Mouse (Mus musculus): ENCODE data around the gene Inpp4a. TPM values are rescaled to one million over a fixed set of nuclear protein-coding genes. Genes with fewer than 3 reads are reported as not detected.
A peak's percentile ranks its signal among the peaks of the same experiment; 100 is the strongest.

Gene Inpp4a
- polyA plus RNA-seq, 1 experiment from 2014 or later = 7.8 TPM

GRCm38 (mm10) chr1:37347361-37348080 lies 47.9 kb downstream of the Inpp4a start:
- H3K27me3 ChIP-seq (replicated peaks; ENCODE audit: control insufficient read depth, insufficient read depth, low read length) = no peaks in the 10 kb centered on the region
- no peak overlapping the region for H3K27ac ChIP-seq (ENCODE audit: low read depth, low read length)
- H3K36me3 ChIP-seq (ENCODE audit: control insufficient read depth, insufficient read depth) = no peaks in the 10 kb centered on the region
- no peaks in the 10 kb centered on the region for H3K9me3 ChIP-seq (ENCODE audit: control insufficient read depth)
- no peak overlapping the region for H3K4me2 ChIP-seq (replicated peaks; ENCODE audit: low read depth)
- TF ChIP-seq CTCF (IDR thresholded peaks at IDR 0.05; ENCODE audit: low read depth) = no peak
- no peak overlapping the region for H3K9ac ChIP-seq (ENCODE audit: low read depth, low read length)
- no peak for ATAC-seq
- 56% methylated on average over 9 of the region's 9 CpGs for WGBS
- H3K4me3 ChIP-seq (ENCODE audit: low read depth, low read length) = no peak overlapping the region
- H3K4me1 ChIP-seq (replicated peaks; ENCODE audit: control insufficient read depth, insufficient read depth, low read length) = no peaks in the 10 kb centered on the region

DNA sequence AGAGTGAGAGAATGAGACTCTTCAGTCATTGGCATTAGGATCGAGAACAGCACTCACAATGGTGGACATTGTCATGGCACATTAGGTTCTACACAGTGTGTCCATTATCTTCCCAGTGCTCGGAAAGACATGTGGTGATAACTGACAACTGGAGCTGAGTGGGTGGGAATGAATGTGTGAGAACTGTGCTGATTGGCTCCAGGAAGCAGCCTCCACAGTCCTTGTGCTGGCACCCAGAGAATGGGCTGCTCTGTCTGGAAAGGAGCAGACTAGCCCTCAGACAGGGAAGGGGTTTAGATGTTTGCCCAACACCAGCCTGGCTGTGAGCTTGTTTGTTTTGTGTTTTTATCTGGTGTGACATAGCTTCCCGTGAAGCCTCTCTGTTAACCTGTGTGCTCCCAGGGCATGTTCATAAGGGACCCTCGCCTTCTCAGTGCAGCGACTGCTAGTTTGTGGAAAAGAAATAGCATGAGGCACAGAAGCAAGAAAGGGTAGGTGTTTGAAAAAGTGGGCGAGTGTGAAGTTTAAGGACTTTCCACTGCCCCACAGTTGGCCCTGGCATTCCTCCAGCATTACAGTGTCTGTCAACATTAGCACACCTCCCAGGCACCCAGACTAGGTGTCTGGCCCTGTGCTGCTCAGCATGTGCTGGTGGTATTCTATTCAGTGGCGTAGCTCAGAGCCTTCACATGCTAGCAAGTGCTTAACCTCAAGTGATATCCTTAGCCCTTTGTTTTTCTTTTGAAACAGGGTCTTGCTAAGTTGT lies 51.4 kb downstream of the Inpp4a start:
- Histone ChIP-seq H3K9ac (ENCODE audit: low read depth, low read length) (no peak overlapping the region), H3K4me2 (replicated peaks; ENCODE audit: low read depth) (no peak overlapping the region), H3K9me3 (ENCODE audit: control insufficient read depth) (no peaks in the 10 kb centered on the region), H3K36me3 (ENCODE audit: control insufficient read depth, insufficient read depth) (no peaks in the 10 kb centered on the region), H3K27ac (ENCODE audit: low read depth, low read length) (no peak overlapping the region), H3K4me1 (replicated peaks; ENCODE audit: control insufficient read depth, insufficient read depth, low read length) (no peaks in the 10 kb centered on the region), H3K27me3 (replicated peaks; ENCODE audit: control insufficient read depth, insufficient read depth, low read length) (no peaks in the 10 kb centered on the region), H3K4me3 (ENCODE audit: low read depth, low read length) (no peak overlapping the region)
- TF ChIP-seq CTCF (IDR thresholded peaks at IDR 0.05; ENCODE audit: low read depth) = no peak
- 52% methylated on average over 7 of the region's 7 CpGs for WGBS
- ATAC-seq = 0 out of 2 replicates have a peak, but pooled peaks have one; percentile 20

GRCm38 (mm10) chr1:37351961-37352360 lies 52.3 kb downstream of the Inpp4a start:
- Histone ChIP-seq H3K4me1 (replicated peaks; ENCODE audit: control insufficient read depth, insufficient read depth, low read length) (no peaks in the 10 kb centered on the region), H3K27me3 (replicated peaks; ENCODE audit: control insufficient read depth, insufficient read depth, low read length) (no peaks in the 10 kb centered on the region), H3K27ac (ENCODE audit: low read depth, low read length) (no peak overlapping the region), H3K9ac (ENCODE audit: low read depth, low read length) (no peak overlapping the region), H3K4me2 (replicated peaks; ENCODE audit: low read depth) (no peak overlapping the region), H3K9me3 (ENCODE audit: control insufficient read depth) (no peaks in the 10 kb centered on the region), H3K4me3 (ENCODE audit: low read depth, low read length) (no peak overlapping the region), H3K36me3 (ENCODE audit: control insufficient read depth, insufficient read depth) (no peaks in the 10 kb centered on the region)
- WGBS = 90% methylated on average over 2 of the region's 2 CpGs
- ATAC-seq = no peak
- TF ChIP-seq CTCF (IDR thresholded peaks at IDR 0.05; ENCODE audit: low read depth) = no peak

DNA sequence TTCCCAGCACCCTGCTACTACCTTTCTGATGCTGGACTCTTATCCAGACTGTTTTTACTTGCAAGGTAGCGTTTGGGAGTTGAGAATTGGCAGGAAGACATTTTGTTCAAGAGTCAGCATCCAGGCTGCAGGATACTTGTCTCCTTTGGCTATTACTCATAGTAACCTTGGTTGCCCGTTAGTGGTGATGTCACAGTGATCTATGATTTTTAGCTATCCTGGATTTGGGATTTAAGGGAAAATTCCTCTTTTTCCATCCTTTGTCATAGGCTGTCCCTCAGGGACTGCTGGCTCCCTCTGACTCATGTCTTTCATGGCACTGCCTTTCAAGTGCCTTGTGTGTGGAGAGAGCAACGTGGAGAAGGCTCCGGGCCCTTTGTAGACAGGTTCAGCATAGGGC lies 53.8 kb downstream of the Inpp4a start:
- no peak for TF ChIP-seq CTCF (IDR thresholded peaks at IDR 0.05; ENCODE audit: low read depth)
- Histone ChIP-seq H3K27me3 (replicated peaks; ENCODE audit: control insufficient read depth, insufficient read depth, low read length) (no peaks in the 10 kb centered on the region), H3K27ac (ENCODE audit: low read depth, low read length) (no peak overlapping the region), H3K4me2 (replicated peaks; ENCODE audit: low read depth) (no peak overlapping the region), H3K9me3 (ENCODE audit: control insufficient read depth) (no peaks in the 10 kb centered on the region), H3K4me3 (ENCODE audit: low read depth, low read length) (no peak overlapping the region), H3K4me1 (replicated peaks; ENCODE audit: control insufficient read depth, insufficient read depth, low read length) (no peaks in the 10 kb centered on the region), H3K36me3 (ENCODE audit: control insufficient read depth, insufficient read depth) (peaks cover 5% of the 10 kb centered on the region; the same call in 1 of the 2 replicates), H3K9ac (ENCODE audit: low read depth, low read length) (no peak overlapping the region)
- no peak for ATAC-seq
- 78% methylated on average over 4 of the region's 4 CpGs for WGBS

DNA sequence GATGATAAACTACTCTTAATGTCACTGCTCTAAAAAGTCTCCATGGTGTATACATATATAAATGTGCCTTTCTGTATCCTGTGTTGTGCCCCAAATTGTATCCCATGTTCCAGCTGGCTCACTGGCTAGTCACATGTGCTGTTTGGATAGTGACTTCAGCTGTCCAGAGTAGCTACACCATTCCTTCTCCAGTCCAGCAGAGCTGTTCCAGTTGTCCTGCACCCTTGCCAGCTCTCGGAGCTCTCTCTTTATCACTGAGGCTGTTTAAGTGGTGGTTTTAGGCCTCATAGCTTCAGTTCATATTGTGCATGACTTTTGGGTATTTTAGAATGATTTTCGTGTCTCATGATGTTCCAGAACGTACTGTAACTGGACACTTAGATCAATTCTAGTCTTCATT lies 55.8 kb downstream of the Inpp4a start:
- no peak overlapping the region for H3K9ac ChIP-seq (ENCODE audit: low read depth, low read length)
- H3K4me2 ChIP-seq (replicated peaks; ENCODE audit: low read depth) = no peak overlapping the region
- H3K9me3 ChIP-seq (ENCODE audit: control insufficient read depth) = no peaks in the 10 kb centered on the region
- no peak overlapping the region; the same call in 1 of the 2 replicates for H3K27ac ChIP-seq (ENCODE audit: low read depth, low read length)
- no peaks in the 10 kb centered on the region for H3K27me3 ChIP-seq (replicated peaks; ENCODE audit: control insufficient read depth, insufficient read depth, low read length)
- WGBS = 65% methylated on average over 3 of the region's 3 CpGs
- TF ChIP-seq CTCF (IDR thresholded peaks at IDR 0.05; ENCODE audit: low read depth) = no peak
- H3K36me3 ChIP-seq (ENCODE audit: control insufficient read depth, insufficient read depth) = peaks cover 13% of the 10 kb centered on the region
- no peak; the same call in 1 of the 2 replicates for ATAC-seq
- H3K4me1 ChIP-seq (replicated peaks; ENCODE audit: control insufficient read depth, insufficient read depth, low read length) = no peaks in the 10 kb centered on the region
- no peak overlapping the region for H3K4me3 ChIP-seq (ENCODE audit: low read depth, low read length)

GRCm38 (mm10) chr1:37356305-37356704 lies 56.6 kb downstream of the Inpp4a start:
- Histone ChIP-seq H3K36me3 (ENCODE audit: control insufficient read depth, insufficient read depth) (peaks cover 13% of the 10 kb centered on the region), H3K27me3 (replicated peaks; ENCODE audit: control insufficient read depth, insufficient read depth, low read length) (no peaks in the 10 kb centered on the region), H3K4me2 (replicated peaks; ENCODE audit: low read depth) (no peak overlapping the region), H3K4me1 (replicated peaks; ENCODE audit: control insufficient read depth, insufficient read depth, low read length) (no peaks in the 10 kb centered on the region), H3K4me3 (ENCODE audit: low read depth, low read length) (no peak overlapping the region), H3K9ac (ENCODE audit: low read depth, low read length) (no peak overlapping the region), H3K9me3 (ENCODE audit: control insufficient read depth) (no peaks in the 10 kb centered on the region), H3K27ac (ENCODE audit: low read depth, low read length) (no peak overlapping the region)
- ATAC-seq = no peak
- 88% methylated on average over 3 of the region's 3 CpGs for WGBS
- TF ChIP-seq CTCF (IDR thresholded peaks at IDR 0.05; ENCODE audit: low read depth) = no peak

All from intestine, postnatal 0 days (tissue).